Mouse (Mus musculus) duodenum, adult 2 months (tissue): ENCODE data around the gene Gm28035. TPM values are rescaled to one million over a fixed set of nuclear protein-coding genes. Genes with fewer than 3 reads are reported as not detected.

Source experiments
- polyA plus RNA-seq: library from polyadenylated mRNA; depleted of rRNA; stranded (reverse); fragments of >200 nt; gene quantifications from 2 replicates; pipeline ENCODE4 v1.2.3, GENCODE M21; 2012; ENCODE audit warnings: low replicate concordance; rRNA removed

The Gm28035 gene
- polyA plus RNA-seq = 2.6 and 3.4 TPM in 2 replicates

GRCm38 (mm10) chr2:30240267-30240666 lies at the start of gene Gm28035:
Gene Gm28035 (plus strand): TSS chr2:30240567.

GRCm38 (mm10) chr2:30205629-30206357 lies 34.6 kb upstream of the Gm28035 start, which contains the start of gene Kyat1:
Gene Kyat1 (minus strand): TSS chr2:30205847.

GRCm38 (mm10) chr2:30237199-30237880 lies 3.0 kb upstream of the Gm28035 start, which contains the start of gene Lrrc8a:
Gene Lrrc8a (plus strand): TSS chr2:30237715.

GRCm38 (mm10) chr2:30265767-30266253 lies 25.4 kb downstream of the Gm28035 start, which contains the start of gene Phyhd1:
Gene Phyhd1 (plus strand): TSS chr2:30266203.

GRCm38 (mm10) chr2:30280743-30281142 lies 40.4 kb downstream of the Gm28035 start, which contains the start of gene Gm28038:
Gene Gm28038 (plus strand): TSS chr2:30281043.

GRCm38 (mm10) chr2:30286192-30287026 lies 46.0 kb downstream of the Gm28035 start, which contains the start of the genes Dolk and Nup188:
Gene Dolk (minus strand): TSS chr2:30286334.
Gene Nup188 (plus strand): TSS chr2:30286397.

Other genes starting within 250 kb of the Gm28035 start
- 9.6 and 10.9 TPM in 2 replicates for gene Wdr34, start 191.7 kb upstream of the Gm28035 start, polyA plus RNA-seq
- gene Set, start 183.2 kb upstream of the Gm28035 start, polyA plus RNA-seq = 38.4 and 44.9 TPM in 2 replicates
- 7.9 and 10.0 TPM in 2 replicates for gene Pkn3, start 162.9 kb upstream of the Gm28035 start, polyA plus RNA-seq
- gene Zdhhc12, start 146.9 kb upstream of the Gm28035 start, polyA plus RNA-seq = 92.1 and 211 TPM in 2 replicates
- 37.7 and 41.5 TPM in 2 replicates for gene Zer1, start 116.0 kb upstream of the Gm28035 start, polyA plus RNA-seq
- 75.7 and 94.3 TPM in 2 replicates for gene Tbc1d13, start 106.8 kb upstream of the Gm28035 start, polyA plus RNA-seq
- 88.4 and 254 TPM in 2 replicates for gene Endog, start 69.1 kb upstream of the Gm28035 start, polyA plus RNA-seq
- 19.1 and 20.7 TPM in 2 replicates for gene Spout1, start 62.1 kb upstream of the Gm28035 start, polyA plus RNA-seq
- gene Kyat1, start 34.7 kb upstream of the Gm28035 start, polyA plus RNA-seq = 33.7 and 56.0 TPM in 2 replicates
- 15.3 and 19.6 TPM in 2 replicates for gene Lrrc8a, start 2.9 kb upstream of the Gm28035 start, polyA plus RNA-seq
- 4.4 and 5.9 TPM in 2 replicates for gene Phyhd1, start 25.6 kb downstream of the Gm28035 start, polyA plus RNA-seq
- not detected in 2 replicates for gene Gm28038, start 40.5 kb downstream of the Gm28035 start, polyA plus RNA-seq
- 14.6 and 20.2 TPM in 2 replicates for gene Dolk, start 45.8 kb downstream of the Gm28035 start, polyA plus RNA-seq
- gene Nup188, start 45.8 kb downstream of the Gm28035 start, polyA plus RNA-seq = 27.0 and 29.2 TPM in 2 replicates
- gene Sh3glb2, start 118.8 kb downstream of the Gm28035 start, polyA plus RNA-seq = 149 and 156 TPM in 2 replicates
- 45.6 and 46.8 TPM in 2 replicates for gene Miga2, start 123.7 kb downstream of the Gm28035 start, polyA plus RNA-seq
- 157 and 199 TPM in 2 replicates for gene Dolpp1, start 151.7 kb downstream of the Gm28035 start, polyA plus RNA-seq
- gene Crat, start 175.2 kb downstream of the Gm28035 start, polyA plus RNA-seq = 263 and 268 TPM in 2 replicates
- 138 and 167 TPM in 2 replicates for gene Ptpa, start 175.5 kb downstream of the Gm28035 start, polyA plus RNA-seq
- 8.5 and 16.1 TPM in 2 replicates for gene Ier5l, start 233.7 kb downstream of the Gm28035 start, polyA plus RNA-seq